Mouse (Mus musculus) cerebellum, postnatal 25 days (tissue): Measurements from ENCODE around the gene Cmtm6.

Source experiments
- DNase-seq, 2 experiments: peaks; one replicate each; pipeline ENCODE4 v3.0.0; 2021; ENCODE audit warnings: mixed read lengths in 2 of 2

Gene Cmtm6

DNA sequence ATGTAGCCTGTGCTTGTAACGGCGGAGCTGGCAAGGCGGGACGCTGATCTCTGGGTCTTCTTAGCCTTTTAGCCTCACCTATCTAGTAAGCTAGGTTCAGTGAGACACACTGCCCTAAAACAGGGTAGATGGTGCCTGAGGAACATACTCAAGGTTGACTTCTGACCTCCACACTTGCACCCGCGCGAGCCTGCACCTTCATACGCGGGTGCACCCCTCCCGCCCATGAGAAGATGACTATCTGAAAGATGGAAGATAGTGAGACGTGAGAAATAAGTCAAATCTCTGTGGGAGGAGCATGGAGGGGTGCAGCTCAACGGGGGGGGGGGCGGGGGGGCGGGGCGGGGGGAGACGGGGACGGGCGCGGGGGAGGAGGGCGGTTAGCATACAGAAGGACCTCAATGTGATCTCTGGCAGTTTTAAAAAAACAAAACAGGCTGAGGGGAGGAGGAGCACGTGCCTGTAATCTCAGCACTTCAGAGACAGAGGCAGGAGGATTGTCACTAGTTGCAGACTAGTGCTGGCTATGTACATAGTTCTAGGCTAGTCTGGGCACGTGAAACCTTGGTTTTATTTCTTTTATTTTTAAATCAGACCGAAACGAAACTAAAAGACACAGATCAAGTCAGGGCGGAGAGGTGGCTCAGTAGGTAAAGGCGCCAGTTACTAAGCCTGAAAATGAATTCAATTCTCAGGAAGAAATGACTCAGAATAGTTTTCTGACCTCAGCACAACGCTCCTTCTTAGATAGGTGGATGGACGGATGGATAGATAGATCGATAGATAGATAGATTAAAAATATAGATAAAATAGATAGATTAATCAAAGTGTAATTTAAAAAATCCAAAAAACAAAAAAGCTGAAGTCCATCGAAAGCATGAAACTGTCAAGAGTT is 758 bp upstream of the Cmtm6 start:
- no peak for DNase-seq

DNA sequence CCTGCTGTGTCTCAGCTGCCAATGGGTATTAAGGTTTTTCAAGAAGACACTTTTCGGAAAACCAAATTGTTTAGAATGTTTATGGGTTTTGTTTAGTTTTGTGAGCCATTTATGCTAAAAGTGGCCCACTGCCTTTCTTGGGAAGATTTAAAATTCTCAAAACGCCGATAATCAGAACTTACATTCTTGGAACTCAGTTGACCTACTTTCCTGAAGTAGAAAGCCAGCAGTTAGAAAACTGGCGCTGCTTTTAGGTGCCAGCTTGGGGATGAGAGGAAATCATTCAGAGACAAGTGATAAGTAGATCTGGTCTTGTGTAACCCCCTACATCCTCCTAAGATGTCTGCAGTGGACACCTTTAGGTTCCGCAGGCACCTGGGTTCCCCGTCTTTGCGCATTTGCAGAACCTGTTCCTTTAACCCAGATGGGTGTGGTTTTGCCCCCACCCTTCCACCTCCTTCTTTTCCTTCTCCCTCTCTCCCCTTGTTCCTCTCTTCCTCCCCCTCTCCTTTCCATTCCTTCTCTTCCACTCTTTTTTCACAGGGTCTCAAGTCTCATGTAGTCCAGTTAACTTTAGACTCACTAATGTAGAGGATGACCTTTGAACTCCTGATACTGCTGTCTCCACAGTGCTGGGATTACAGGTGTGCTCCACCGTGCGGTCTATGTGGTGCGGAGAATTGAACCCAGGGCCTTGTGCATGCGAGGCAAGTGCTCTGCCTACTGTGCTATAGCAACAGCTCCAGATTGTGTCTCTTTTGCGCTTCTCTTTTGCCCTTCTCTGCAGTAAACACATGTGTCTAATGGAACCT is 1.2 kb downstream of the Cmtm6 start:
- no peak for DNase-seq

DNA sequence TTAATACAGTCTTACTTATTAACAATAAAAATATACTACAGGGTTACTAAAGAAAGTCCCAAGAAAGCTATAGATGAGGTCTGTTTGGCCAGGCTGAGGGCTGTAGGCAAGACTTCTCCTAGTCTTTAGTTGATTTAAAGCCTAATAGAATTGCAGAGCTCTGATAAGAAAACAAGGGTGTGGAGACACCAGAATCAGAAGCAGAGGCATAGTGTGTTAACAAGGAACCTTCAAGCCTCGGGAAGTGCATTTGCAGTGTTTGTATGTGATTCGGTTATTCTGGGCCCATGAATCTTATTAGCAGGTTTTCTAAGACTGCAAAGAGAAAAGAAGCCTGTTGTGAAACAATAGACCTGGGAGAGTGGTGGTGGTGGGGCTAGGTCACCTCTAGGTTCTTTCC is 2.3 kb downstream of the Cmtm6 start:
- no peak for DNase-seq

GRCm38 (mm10) chr9:114736442-114736841 is 5.5 kb downstream of the Cmtm6 start:
- no peak for DNase-seq

- no peak for DNase-seq
Measured at GRCm38 (mm10) chr9:114740336-114740735, 9.4 kb downstream of the Cmtm6 start.

- DNase-seq: no peak
Measured at GRCm38 (mm10) chr9:114742731-114743130, 11.8 kb downstream of the Cmtm6 start.

DNA sequence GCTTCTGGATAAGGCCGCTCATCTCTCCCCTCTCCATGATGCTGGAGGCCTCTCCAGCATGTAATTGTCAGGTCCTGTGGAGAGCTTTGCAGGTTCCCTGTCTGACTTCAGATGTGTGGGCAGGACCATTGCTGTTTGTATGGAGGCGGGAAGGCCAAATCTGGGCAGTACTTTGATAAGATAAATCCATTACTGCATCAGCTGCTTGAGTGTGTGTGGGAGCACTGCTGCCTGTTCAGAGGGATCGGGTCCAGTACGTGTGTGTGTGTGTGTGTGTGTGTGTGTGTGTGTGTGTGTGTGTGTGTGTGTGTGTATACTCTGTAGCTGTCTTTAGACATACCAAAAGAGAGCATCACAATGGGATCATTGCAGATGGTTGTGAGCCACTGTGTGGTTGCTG is 14.2 kb downstream of the Cmtm6 start:
- DNase-seq: no peak

DNA sequence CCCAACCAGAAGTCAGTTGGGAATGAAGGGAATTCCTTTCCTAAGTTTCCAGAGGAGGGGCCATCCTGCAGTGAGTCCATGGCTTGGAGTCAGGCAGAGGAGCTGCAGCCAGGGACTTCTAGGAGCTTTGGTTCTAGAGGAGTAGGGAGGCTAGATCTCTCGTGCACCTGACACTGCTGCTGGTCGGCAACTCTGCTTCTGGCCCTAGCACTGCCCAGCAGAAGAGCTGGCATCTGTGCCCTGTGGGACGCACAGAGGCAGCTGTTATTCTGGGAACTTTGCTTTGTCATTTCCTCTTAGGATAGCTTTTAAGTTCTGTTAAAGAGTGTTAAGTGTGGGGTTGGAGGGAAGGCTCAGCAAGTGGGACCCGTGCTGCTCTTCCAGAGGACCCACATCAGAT is 14.7 kb downstream of the Cmtm6 start:
- no peak for DNase-seq

DNA sequence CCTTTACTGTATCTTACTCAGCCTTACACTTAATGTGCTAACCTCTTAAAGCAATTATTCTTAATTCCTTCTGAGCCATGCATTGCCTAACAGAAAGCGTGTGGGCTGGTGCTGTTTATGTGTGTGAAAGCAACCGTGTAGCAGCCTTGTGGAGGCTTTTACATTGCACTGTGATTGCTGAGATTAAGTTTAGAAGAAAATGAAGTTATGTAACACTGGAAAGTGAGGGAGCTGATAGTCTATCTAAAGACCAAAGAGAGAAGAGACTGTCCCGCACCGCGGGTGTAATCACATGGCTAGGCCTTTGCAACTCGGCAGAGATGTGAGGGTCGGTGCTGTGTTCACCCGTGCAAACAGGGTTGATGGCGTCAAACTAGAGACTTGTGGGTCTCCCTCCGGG is 16.1 kb downstream of the Cmtm6 start:
- DNase-seq: no peak

DNA sequence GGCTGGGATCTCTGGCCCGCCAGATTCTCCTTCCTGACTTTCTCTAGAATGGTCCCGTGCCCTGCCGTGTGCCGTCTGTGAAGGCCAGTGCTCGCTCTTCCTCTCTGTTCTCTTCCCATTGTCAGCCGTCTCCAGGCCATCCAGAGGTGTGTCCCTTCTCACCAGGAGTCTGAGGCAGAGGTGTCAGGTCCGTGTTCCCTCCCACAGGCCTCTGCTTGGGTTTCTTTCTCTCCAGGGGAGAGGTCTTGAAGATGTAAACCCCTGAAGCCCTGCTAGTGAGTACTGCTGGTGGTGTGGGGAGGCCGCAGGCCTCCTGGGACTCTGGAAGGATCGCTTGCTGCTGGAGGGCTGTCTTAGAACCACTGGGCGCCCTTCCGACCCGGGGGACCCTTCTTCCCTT is 16.6 kb downstream of the Cmtm6 start:
- DNase-seq: no peak

- no peak for DNase-seq
Measured at GRCm38 (mm10) chr9:114751582-114751981, 20.7 kb downstream of the Cmtm6 start.

DNA sequence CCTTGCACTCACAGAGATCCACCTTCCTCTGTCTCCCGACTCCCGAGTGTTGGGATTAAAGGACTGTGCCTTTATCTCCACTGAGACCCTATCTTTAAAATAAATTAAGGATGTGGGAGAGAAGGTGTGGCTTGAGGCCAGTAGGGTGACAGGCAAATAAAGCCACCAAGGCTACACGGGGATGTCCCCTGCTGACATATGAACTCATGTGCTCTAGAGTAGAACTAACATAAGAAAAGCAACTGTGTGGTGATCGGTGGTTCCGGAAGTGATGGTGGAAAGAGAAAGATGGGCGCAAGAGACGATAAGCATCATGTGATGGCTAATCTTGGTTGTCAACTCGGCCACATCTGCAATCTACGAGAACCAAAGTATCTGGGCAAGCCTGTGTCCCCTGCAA is 21.4 kb downstream of the Cmtm6 start:
- DNase-seq: no peak

GRCm38 (mm10) chr9:114752863-114753484 is 22.1 kb downstream of the Cmtm6 start:
- DNase-seq: peak; percentile 94 to 96

DNA sequence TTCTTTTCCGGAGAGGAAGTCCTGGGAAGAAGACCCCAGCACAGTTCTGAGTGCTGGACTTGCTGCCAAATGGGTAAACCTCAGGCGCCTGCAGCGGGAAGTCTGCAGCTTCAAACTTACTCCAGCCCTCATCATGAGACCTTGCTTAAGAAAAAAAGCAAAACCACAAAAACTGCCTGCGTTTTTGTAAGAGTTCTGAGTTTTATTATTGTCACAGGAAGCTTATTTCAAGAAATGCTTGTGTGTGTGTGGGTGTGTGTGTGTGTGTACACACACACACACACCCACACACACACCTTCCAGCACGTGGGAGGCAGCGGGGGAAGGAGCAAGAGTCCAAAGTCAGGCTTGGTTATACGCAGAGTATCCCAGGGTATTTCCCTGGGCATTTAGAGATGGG is 27.4 kb downstream of the Cmtm6 start:
- DNase-seq: no peak

- DNase-seq: no peak
Measured at GRCm38 (mm10) chr9:114758801-114759200, 27.9 kb downstream of the Cmtm6 start.

- DNase-seq: no peak
Measured at GRCm38 (mm10) chr9:114759886-114760285, 29.0 kb downstream of the Cmtm6 start.

DNA sequence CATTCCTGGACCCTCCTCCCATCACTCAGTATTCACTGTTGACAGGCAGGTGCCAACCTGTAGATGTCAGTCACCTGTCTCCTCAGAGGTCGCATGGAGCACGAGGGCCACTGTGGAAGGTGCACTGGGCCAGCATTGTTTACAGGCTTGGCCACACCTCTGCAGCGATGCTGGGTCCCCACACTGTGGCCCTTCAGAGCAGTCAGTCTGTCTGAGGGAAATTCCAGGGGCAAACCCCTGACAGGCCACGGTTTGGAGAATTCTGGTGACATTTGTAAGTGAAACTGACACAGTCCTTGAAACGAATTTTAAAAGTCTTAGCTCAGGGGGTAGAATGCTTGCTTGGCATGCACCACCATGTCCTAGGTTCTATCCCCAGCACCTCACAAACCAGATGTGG is 29.4 kb downstream of the Cmtm6 start:
- no peak for DNase-seq

GRCm38 (mm10) chr9:114761848-114762247 is 30.9 kb downstream of the Cmtm6 start:
- no peak for DNase-seq

DNA sequence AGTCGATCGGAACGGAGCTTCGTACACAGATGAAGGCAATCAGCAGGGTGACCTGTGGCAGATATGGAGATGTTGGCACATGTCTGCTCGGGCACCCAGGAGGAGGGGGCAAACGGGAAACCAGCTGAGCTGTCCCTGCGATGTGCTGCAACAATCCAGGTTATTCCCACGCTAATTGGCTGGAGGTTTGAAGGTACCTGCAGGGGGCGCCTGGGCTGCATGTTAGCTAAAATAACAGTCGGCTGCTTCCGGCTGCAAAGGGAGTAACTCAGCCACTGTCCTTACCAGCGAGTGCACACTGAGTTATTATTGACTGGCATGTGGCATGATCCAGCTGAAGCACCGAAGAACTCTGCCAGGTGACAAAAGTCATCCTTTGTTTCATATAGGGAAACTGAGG is 32.4 kb downstream of the Cmtm6 start:
- DNase-seq: peak in 1 of 2 experiments; percentile 48

- DNase-seq: peak; percentile 57 to 80
Measured at GRCm38 (mm10) chr9:114767030-114767429, 36.1 kb downstream of the Cmtm6 start.

GRCm38 (mm10) chr9:114767507-114767906 is 36.6 kb downstream of the Cmtm6 start:
- no peak for DNase-seq

- DNase-seq: peak in 1 of 2 experiments; percentile 22
Measured at GRCm38 (mm10) chr9:114768066-114768465, 37.1 kb downstream of the Cmtm6 start.

GRCm38 (mm10) chr9:114770224-114770623 is 39.3 kb downstream of the Cmtm6 start:
- no peak for DNase-seq

DNA sequence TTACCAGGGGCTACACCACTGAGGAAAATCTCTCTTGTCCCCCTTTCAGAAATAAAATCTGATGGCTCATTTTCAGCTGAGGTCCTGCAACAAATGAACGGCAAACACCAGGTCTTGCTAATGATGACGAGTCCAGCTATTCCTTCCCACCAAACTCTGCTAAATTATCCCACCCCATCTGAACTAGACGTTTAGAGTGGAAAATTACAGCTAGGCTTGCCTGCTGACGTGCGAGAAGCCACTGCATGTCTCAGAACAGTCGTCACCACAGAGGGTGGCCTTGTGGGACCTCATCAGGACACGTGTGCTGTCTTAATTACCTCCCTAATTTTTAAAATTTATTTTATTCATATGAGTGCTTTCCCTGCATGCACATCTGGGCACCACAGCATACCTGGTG is 40.6 kb downstream of the Cmtm6 start:
- no peak for DNase-seq
